Mouse (Mus musculus): Measurements from ENCODE around the gene Clk2. TPM values are rescaled to one million over a fixed set of nuclear protein-coding genes. Genes with fewer than 3 reads are reported as not detected.

The Clk2 gene
- polyA plus RNA-seq, 2 experiments: 26.5 to 152 TPM

GRCm38 (mm10) chr3:89147979-89148311 is 16.6 kb upstream of the Clk2 start:
- Histone ChIP-seq H3K9me3 (ENCODE audit: control insufficient read depth, low read length) (no peaks in the 10 kb centered on the region), H3K4me2 (replicated peaks; ENCODE audit: low read depth, low read length, severe bottlenecking) (peak overlapping the region; percentile 44), H3K9ac (ENCODE audit: low read depth, low read length, severe bottlenecking) (peak overlapping the region; percentile 31), H3K27me3 (ENCODE audit: control insufficient read depth, insufficient read depth, low read length) (peaks cover 8% of the 10 kb centered on the region; the same call in 1 of the 2 replicates), H3K27ac (replicated peaks; ENCODE audit: low read depth, low read length) (no peak overlapping the region), H3K4me3 (replicated peaks; ENCODE audit: low read length) (peak overlapping the region; percentile 22), H3K36me3 (ENCODE audit: control insufficient read depth, insufficient read depth, low read length) (no peaks in the 10 kb centered on the region), H3K4me1 (ENCODE audit: control insufficient read depth, insufficient read depth, low read length) (peaks cover 3% of the 10 kb centered on the region; the same call in 1 of the 2 replicates)
- WGBS: 9% methylated on average over 14 of the region's 15 CpGs
- no peak for TF ChIP-seq POLR2A (IDR thresholded peaks at IDR 0.05; ENCODE audit: borderline replicate concordance, extremely low read depth, insufficient read depth, insufficient read length)
- DNase-seq (ENCODE audit: low spot score) (no peak), ATAC-seq (ENCODE audit: low FRiP score, low read depth) (no peak)

DNA sequence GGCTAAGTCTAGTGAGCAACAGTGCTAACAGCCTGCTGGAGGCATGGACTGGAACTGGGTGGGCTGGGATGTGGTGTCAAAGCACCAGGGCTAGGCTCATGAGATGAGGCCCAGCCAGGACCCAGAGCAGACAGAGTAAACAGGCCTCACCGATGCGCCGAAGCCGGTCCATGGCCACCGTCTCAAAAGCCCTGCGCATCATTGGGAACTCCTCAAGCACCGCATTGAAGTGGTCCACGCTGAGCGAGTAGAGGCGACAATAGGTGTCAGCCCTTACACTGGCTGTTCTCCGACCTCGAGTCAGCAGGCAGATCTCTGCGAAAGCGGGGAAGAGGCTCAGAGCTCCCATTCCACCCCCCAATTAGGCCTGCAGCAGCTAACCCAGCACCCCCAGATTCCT is 16.0 kb upstream of the Clk2 start:
- peaks cover 8% of the 10 kb centered on the region; the same call in 1 of the 2 replicates for H3K27me3 ChIP-seq (ENCODE audit: control insufficient read depth, insufficient read depth, low read length)
- H3K27ac ChIP-seq (replicated peaks; ENCODE audit: low read depth, low read length): no peak overlapping the region
- WGBS: 76% methylated on average over 14 of the region's 14 CpGs
- DNase-seq (ENCODE audit: low spot score): no peak
- H3K4me2 ChIP-seq (replicated peaks; ENCODE audit: low read depth, low read length, severe bottlenecking): peak overlapping the region; percentile 44; the same call in 1 of the 2 replicates
- no peaks in the 10 kb centered on the region for H3K9me3 ChIP-seq (ENCODE audit: control insufficient read depth, low read length)
- no peaks in the 10 kb centered on the region for H3K36me3 ChIP-seq (ENCODE audit: control insufficient read depth, insufficient read depth, low read length)
- H3K4me1 ChIP-seq (ENCODE audit: control insufficient read depth, insufficient read depth, low read length): peaks cover 3% of the 10 kb centered on the region; the same call in 1 of the 2 replicates
- 0 out of 2 replicates have a peak overlapping the region, but pooled peaks have one; percentile 22 for H3K4me3 ChIP-seq (replicated peaks; ENCODE audit: low read length)
- ATAC-seq (ENCODE audit: low FRiP score, low read depth): no peak
- no peak overlapping the region for H3K9ac ChIP-seq (ENCODE audit: low read depth, low read length, severe bottlenecking)
- no peak for TF ChIP-seq POLR2A (IDR thresholded peaks at IDR 0.05; ENCODE audit: borderline replicate concordance, extremely low read depth, insufficient read depth, insufficient read length)

DNA sequence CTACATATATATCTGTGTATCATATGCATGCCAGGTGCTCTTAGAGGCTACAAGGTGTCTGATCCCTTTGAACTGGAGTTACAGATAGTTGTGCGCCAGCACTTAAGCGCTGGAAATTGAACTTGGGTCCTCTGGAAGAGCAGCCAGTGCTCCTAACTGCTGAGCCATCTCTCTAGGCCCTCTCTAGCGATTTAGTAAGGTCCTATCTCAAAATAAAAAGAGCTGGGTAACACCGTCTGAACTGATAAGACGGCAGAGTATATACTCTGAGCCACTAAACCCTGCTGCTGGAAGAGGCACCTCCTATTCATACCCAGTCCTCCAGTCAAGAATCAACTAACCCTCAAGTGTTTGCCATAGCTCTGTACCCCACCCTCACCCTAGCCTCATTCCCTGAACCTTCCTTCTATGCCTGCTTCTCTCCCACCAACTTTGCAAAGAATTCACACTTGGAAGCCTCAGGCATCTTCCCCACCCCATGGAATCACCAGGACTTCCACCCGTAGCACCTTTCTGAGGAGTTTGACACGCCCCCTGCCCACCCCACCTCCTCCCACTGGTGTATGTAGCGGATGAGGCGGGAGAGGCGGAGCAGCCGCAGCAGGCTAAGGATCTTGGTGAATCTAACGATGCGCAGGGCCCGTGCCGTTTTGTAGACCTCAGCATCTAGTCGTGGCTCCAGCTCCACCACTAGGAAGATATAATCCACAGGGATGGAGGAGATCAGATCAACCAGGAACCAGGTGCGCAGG is 12.3 kb upstream of the Clk2 start:
- no peak for ATAC-seq (ENCODE audit: low FRiP score, low read depth)
- H3K27ac ChIP-seq (replicated peaks; ENCODE audit: low read depth, low read length): no peak overlapping the region
- H3K9me3 ChIP-seq (ENCODE audit: control insufficient read depth, low read length): no peaks in the 10 kb centered on the region
- H3K4me3 ChIP-seq (replicated peaks; ENCODE audit: low read length): no peak overlapping the region
- H3K4me2 ChIP-seq (replicated peaks; ENCODE audit: low read depth, low read length, severe bottlenecking): no peak overlapping the region
- no peak overlapping the region for H3K9ac ChIP-seq (ENCODE audit: low read depth, low read length, severe bottlenecking)
- no peak for TF ChIP-seq POLR2A (IDR thresholded peaks at IDR 0.05; ENCODE audit: borderline replicate concordance, extremely low read depth, insufficient read depth, insufficient read length)
- DNase-seq (ENCODE audit: low spot score): no peak
- H3K27me3 ChIP-seq (ENCODE audit: control insufficient read depth, insufficient read depth, low read length): peaks cover 8% of the 10 kb centered on the region; the same call in 1 of the 2 replicates
- peaks cover 3% of the 10 kb centered on the region; the same call in 1 of the 2 replicates for H3K4me1 ChIP-seq (ENCODE audit: control insufficient read depth, insufficient read depth, low read length)
- no peaks in the 10 kb centered on the region for H3K36me3 ChIP-seq (ENCODE audit: control insufficient read depth, insufficient read depth, low read length)
- 55% methylated on average over 17 of the region's 17 CpGs for WGBS

GRCm38 (mm10) chr3:89156951-89157350 is 7.6 kb upstream of the Clk2 start:
- no peak overlapping the region for H3K4me2 ChIP-seq (replicated peaks; ENCODE audit: low read depth, low read length, severe bottlenecking)
- ATAC-seq (ENCODE audit: low FRiP score, low read depth): no peak
- WGBS: 88% methylated on average over 8 of the region's 8 CpGs

DNA sequence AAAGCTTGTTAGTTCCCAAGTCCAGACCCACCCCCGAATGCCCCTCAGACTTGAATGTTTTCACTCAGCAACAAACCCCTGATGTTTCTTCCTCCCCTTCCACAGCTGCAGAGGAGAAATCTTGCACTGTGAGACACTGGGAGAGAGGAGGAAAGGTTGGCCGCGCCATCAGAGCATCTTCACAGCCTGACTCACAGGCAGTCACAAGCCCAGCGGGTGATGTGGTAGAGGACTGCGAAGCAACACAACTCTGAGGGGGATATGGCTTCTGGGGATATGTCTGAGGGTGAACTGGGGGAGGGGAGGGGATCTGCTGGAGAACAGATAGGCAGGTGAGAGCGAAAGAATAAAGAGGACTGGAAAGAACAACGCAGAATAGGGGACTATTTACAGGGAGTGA is 5.9 kb upstream of the Clk2 start:
- H3K36me3 ChIP-seq (ENCODE audit: control insufficient read depth, insufficient read depth, low read length): no peaks in the 10 kb centered on the region
- DNase-seq (ENCODE audit: low spot score): no peak
- H3K4me3 ChIP-seq (replicated peaks; ENCODE audit: low read length): 0 out of 2 replicates have a peak overlapping the region, but pooled peaks have one; percentile 55
- peaks cover 17% of the 10 kb centered on the region for H3K27me3 ChIP-seq (ENCODE audit: control insufficient read depth, insufficient read depth, low read length)
- H3K4me1 ChIP-seq (ENCODE audit: control insufficient read depth, insufficient read depth, low read length): peaks cover 9% of the 10 kb centered on the region
- no peak overlapping the region for H3K9ac ChIP-seq (ENCODE audit: low read depth, low read length, severe bottlenecking)
- TF ChIP-seq POLR2A (IDR thresholded peaks at IDR 0.05; ENCODE audit: borderline replicate concordance, extremely low read depth, insufficient read depth, insufficient read length): no peak
- no peak overlapping the region for H3K4me2 ChIP-seq (replicated peaks; ENCODE audit: low read depth, low read length, severe bottlenecking)
- WGBS: 24% methylated on average over 7 of the region's 7 CpGs
- H3K9me3 ChIP-seq (ENCODE audit: control insufficient read depth, low read length): no peaks in the 10 kb centered on the region
- H3K27ac ChIP-seq (replicated peaks; ENCODE audit: low read depth, low read length): no peak overlapping the region
- no peak for ATAC-seq (ENCODE audit: low FRiP score, low read depth)

More at GRCm38 (mm10) chr3:89156951-89157350, 7.6 kb upstream of the Clk2 start:
- Histone ChIP-seq H3K4me1 (ENCODE audit: control insufficient read depth, insufficient read depth, low read length) (peaks cover 9% of the 10 kb centered on the region), H3K36me3 (ENCODE audit: control insufficient read depth, insufficient read depth, low read length) (no peaks in the 10 kb centered on the region), H3K4me3 (replicated peaks; ENCODE audit: low read length) (no peak overlapping the region), H3K27ac (replicated peaks; ENCODE audit: low read depth, low read length) (no peak overlapping the region), H3K9me3 (ENCODE audit: control insufficient read depth, low read length) (no peaks in the 10 kb centered on the region), H3K9ac (ENCODE audit: low read depth, low read length, severe bottlenecking) (no peak overlapping the region), H3K27me3 (ENCODE audit: control insufficient read depth, insufficient read depth, low read length) (peaks cover 17% of the 10 kb centered on the region)
- no peak for DNase-seq (ENCODE audit: low spot score)
- no peak for TF ChIP-seq POLR2A (IDR thresholded peaks at IDR 0.05; ENCODE audit: borderline replicate concordance, extremely low read depth, insufficient read depth, insufficient read length)
